Mouse (Mus musculus) limb, embryonic 13.5 days (tissue): ENCODE data around the gene Slc35c1. TPM values are rescaled to one million over a fixed set of nuclear protein-coding genes. Genes with fewer than 3 reads are reported as not detected.

Source experiments
- ATAC-seq: fragments of 200-750 bp; cut with Nextera tagmentation; 2 replicates; pipeline ENCODE4 v1.8.0; 2017; ENCODE audit warnings: low read depth, moderate number of reproducible peaks, moderate TSS enrichment; ENCODE audit not compliant: low FRiP score
- H3K27ac ChIP-seq: fragments of 300-500 bp; sonication (generic); 2 replicates; pipeline ENCODE4 v1.5.1; 2015; ENCODE audit warnings: inconsistent platforms, mild to moderate bottlenecking, moderate library complexity
- H3K27me3 ChIP-seq: fragments of 300-500 bp; sonication (generic); 2 replicates; pipeline ENCODE4 v1.6.1; 2015; ENCODE audit warnings: mild to moderate bottlenecking, inconsistent platforms
- H3K36me3 ChIP-seq: fragments of 300-500 bp; sonication (generic); 2 replicates; pipeline ENCODE4 v1.6.1; 2015; ENCODE audit warnings: inconsistent platforms, mild to moderate bottlenecking, moderate library complexity
- H3K4me1 ChIP-seq: fragments of 300-500 bp; sonication (generic); 2 replicates; pipeline ENCODE4 v1.6.1; 2015; ENCODE audit warnings: inconsistent platforms
- H3K4me2 ChIP-seq: fragments of 300-500 bp; sonication (generic); replicated peaks from 2 replicates; pipeline ENCODE4 v1.6.1; 2015; ENCODE audit warnings: inconsistent platforms, mild to moderate bottlenecking, moderate library complexity
- H3K4me3 ChIP-seq: fragments of 300-500 bp; sonication (generic); 2 replicates; pipeline ENCODE4 v1.5.1; 2015; ENCODE audit warnings: moderate library complexity, mild to moderate bottlenecking, inconsistent platforms
- H3K9ac ChIP-seq: fragments of 300-500 bp; sonication (generic); 2 replicates; pipeline ENCODE4 v1.6.1; 2015; ENCODE audit warnings: mild to moderate bottlenecking, inconsistent platforms
- H3K9me3 ChIP-seq: fragments of 300-500 bp; sonication (generic); 2 replicates; pipeline ENCODE4 v1.6.1; 2016; ENCODE audit warnings: inconsistent platforms
- WGBS: fragments of 180-500 bp; shearing (Covaris S2); methylation state at CpG from one replicate; pipeline ENCODE4 v1.1.7; 2015; 5-methylcytosine and 5-hydroxymethylcytosine counted together
- polyA plus RNA-seq: library from polyadenylated mRNA; unstranded; fragments of >200 nt; fragmentation: Nextera tagmentation; extraction: Ambion mirVana; gene quantifications from 2 replicates; pipeline ENCODE4 v1.2.1, GENCODE M21; 2015

The Slc35c1 gene
- polyA plus RNA-seq, 1 experiment from 2014 or later, result 11.7 TPM

DNA sequence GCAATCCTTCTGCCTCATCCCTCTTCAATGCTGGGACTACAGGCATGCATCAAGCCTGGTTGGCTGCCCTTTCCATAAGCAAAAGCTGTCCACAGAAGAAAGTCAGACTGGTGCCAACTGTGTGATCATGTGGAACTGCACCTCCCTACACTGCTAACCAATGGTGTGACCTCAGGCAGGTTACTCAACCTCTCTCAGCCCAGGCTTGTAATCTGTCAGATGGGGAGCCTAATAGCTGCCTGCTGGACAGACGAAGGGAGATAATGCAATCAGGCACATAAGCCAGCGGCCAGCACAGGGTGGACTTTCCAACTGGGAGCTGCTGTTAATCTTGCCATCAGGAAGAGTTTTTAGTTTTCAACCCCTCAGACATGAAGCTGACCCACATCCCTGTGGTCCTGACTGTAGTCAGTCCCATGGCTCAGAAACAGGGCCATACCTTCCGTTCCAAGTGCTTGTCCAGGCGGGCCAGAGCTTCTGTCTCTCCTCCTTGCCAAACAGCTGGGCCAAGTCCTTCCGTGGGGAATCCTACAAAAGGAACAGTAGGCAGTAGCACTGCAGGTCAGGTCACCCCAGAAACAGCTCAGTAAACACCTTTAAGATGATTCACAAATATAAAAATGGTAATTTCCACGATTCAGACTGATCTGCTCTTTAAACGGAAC lies 38.5 kb downstream of the Slc35c1 start:
- peaks cover 27% of the 10 kb centered on the region for H3K4me1 ChIP-seq
- no peak overlapping the region for H3K27ac ChIP-seq
- no peaks in the 10 kb centered on the region for H3K27me3 ChIP-seq
- no peaks in the 10 kb centered on the region for H3K9me3 ChIP-seq
- H3K9ac ChIP-seq, result no peak overlapping the region
- H3K4me3 ChIP-seq, result no peak overlapping the region
- 93% methylated on average over 7 of the region's 7 CpGs for WGBS
- no peak overlapping the region for H3K4me2 ChIP-seq
- peaks cover 89% of the 10 kb centered on the region for H3K36me3 ChIP-seq
- ATAC-seq, result no peak

DNA sequence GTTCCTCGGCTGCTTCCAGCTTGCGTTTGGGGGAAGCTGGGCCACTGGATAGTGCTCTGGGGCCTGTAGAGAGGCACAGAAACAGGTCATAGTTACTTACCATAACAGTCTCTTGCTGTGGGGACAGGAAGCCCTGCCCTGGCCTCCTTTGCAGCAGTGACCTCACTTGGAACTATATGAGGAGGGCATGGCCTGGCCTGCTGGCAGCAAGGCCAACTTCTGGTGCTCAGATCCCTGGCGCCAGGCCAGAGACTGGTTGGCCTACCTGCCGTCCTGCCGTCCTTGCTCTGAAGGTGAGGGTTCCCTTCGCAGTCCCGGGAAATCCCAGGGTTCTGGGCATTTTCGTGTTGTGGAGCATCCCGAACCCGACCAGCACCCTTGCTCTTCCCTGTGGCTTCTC lies 48.6 kb downstream of the Slc35c1 start:
- Histone ChIP-seq H3K27ac (no peak overlapping the region), H3K9ac (no peak overlapping the region), H3K27me3 (no peaks in the 10 kb centered on the region), H3K4me3 (no peak overlapping the region), H3K4me2 (no peak overlapping the region), H3K4me1 (no peaks in the 10 kb centered on the region), H3K36me3 (peaks cover 100% of the 10 kb centered on the region), H3K9me3 (no peaks in the 10 kb centered on the region)
- ATAC-seq, result no peak
- 88% methylated on average over 10 of the region's 10 CpGs for WGBS

DNA sequence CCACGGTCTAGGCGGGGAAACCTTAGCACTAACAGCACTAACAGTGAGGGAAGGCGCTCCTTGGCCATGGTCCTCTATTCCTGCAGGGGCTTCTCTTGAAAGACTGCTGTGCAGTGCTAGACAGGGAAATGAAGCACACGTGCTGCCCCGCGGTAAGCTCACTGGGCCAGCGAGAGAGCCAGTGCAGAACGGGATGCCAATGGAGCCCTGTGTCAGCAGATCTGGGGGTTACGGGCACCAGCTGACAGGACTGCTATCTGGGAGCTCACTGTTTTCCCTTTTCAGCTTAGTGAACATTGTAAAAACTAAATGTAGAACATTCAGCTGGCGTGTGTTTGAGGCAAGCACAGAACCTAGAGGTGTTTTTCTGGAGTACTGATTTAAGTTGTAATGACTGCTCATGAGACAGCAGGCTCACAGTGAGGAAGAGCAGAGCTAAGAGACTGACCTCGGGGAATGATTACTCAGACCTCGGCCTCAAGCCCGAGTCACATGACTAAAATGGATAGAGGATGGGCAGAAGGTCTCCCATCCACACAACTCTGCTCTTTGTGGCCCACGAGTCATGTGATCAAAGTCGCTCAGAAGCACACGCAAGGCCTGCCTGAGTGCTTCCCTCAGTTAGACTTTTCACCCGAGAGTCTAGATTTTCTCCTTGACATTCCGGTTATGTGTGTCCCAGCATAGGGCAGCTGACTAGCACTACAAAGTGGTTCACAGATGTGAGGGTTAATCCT lies 51.9 kb downstream of the Slc35c1 start:
- Histone ChIP-seq H3K27me3 (no peaks in the 10 kb centered on the region), H3K4me1 (no peaks in the 10 kb centered on the region), H3K36me3 (peaks cover 99% of the 10 kb centered on the region), H3K4me3 (no peak overlapping the region), H3K27ac (no peak overlapping the region), H3K9me3 (no peaks in the 10 kb centered on the region), H3K4me2 (no peak overlapping the region), H3K9ac (no peak overlapping the region)
- 91% methylated on average over 18 of the region's 18 CpGs for WGBS
- no peak for ATAC-seq

DNA sequence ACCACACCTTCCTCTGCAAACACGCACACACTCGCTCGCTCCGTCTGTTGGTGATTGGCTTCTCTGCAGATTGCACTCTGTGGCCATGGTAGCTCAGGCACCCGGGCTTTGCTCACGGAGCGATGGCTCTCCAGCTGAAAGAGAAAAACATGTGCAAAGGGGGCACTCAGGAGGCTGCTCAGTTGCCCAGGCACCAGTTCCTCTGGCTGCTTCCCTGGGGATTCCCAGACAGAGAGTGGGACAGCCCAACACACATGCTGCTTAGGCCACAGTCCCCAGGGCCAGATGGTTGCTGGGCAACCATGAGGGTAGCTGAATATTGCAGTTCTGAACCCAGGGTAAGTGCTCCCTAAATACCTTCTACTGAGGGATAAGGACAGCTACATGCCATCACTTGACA lies 54.7 kb downstream of the Slc35c1 start:
- Histone ChIP-seq H3K9me3 (no peaks in the 10 kb centered on the region), H3K4me1 (peaks cover 6% of the 10 kb centered on the region), H3K4me2 (no peak overlapping the region), H3K36me3 (peaks cover 75% of the 10 kb centered on the region), H3K27ac (no peak overlapping the region), H3K4me3 (no peak overlapping the region), H3K27me3 (peaks cover 3% of the 10 kb centered on the region), H3K9ac (no peak overlapping the region)
- no peak for ATAC-seq
- WGBS, result 97% methylated on average over 7 of the region's 7 CpGs

DNA sequence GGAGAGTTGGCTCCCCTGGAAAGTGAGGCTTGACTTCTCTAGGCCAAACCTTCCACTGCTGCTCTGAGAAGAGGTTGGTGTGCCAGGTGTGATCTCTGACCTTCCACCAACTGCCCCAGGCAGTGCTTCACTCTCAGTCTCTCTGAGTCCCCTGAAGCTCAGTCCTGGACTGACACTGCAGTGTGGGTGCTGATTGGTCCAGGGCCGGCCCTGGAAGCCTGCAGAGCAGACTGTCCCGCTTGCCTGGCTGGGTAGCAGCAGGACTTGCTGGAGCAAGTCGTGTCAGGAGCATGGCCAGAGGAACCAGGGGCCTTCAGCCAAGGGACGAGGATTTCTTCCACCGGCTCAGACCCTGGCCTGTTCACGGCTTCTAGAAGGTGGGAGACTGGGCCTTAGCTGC lies 55.6 kb downstream of the Slc35c1 start:
- Histone ChIP-seq H3K9me3 (no peaks in the 10 kb centered on the region), H3K4me3 (no peak overlapping the region), H3K27ac (no peak overlapping the region), H3K36me3 (peaks cover 65% of the 10 kb centered on the region), H3K9ac (no peak overlapping the region), H3K4me2 (no peak overlapping the region), H3K27me3 (peaks cover 11% of the 10 kb centered on the region), H3K4me1 (peaks cover 11% of the 10 kb centered on the region)
- WGBS, result 83% methylated on average over 6 of the region's 6 CpGs
- no peak for ATAC-seq

GRCm38 (mm10) chr2:92403776-92404319 lies 56.5 kb downstream of the Slc35c1 start:
- H3K27ac ChIP-seq, result no peak overlapping the region
- no peak overlapping the region for H3K4me3 ChIP-seq
- peaks cover 19% of the 10 kb centered on the region for H3K27me3 ChIP-seq
- H3K4me2 ChIP-seq, result no peak overlapping the region
- WGBS, result 90% methylated on average over 5 of the region's 5 CpGs
- ATAC-seq, result no peak
- peaks cover 11% of the 10 kb centered on the region for H3K4me1 ChIP-seq
- H3K36me3 ChIP-seq, result peaks cover 57% of the 10 kb centered on the region
- no peak overlapping the region for H3K9ac ChIP-seq
- no peaks in the 10 kb centered on the region for H3K9me3 ChIP-seq

Other genes with a start within 250 kb of the Slc35c1 start
- 18.6 and 20.6 TPM in 2 replicates for gene Pex16, start 85.9 kb downstream of the Slc35c1 start, polyA plus RNA-seq
- 11.9 and 13.3 TPM in 2 replicates for gene Large2, start 85.7 kb downstream of the Slc35c1 start, polyA plus RNA-seq
- gene 1700029I15Rik, start 78.0 kb downstream of the Slc35c1 start, polyA plus RNA-seq, result 2.3 and 4.8 TPM in 2 replicates
- 27.6 and 28.9 TPM in 2 replicates for gene Mapk8ip1, start 59.3 kb downstream of the Slc35c1 start, polyA plus RNA-seq
- gene Cry2, start 26.5 kb downstream of the Slc35c1 start, polyA plus RNA-seq, result 31.0 and 34.9 TPM in 2 replicates
- 5.8 and 6.4 TPM in 2 replicates for gene Chst1, start 139.2 kb upstream of the Slc35c1 start, polyA plus RNA-seq